Mouse (Mus musculus) olfactory bulb, adult 2 months (tissue): ENCODE measurements around the gene Vps13a.

Experiments used
- CTCF ChIP-seq: fragments of 200-500 bp; IDR thresholded peaks from 2 replicates; pipeline ENCODE4 v1.5.1; 2012; ENCODE audit warnings: low read depth, mild to moderate bottlenecking, low read length, moderate library complexity; ENCODE audit not compliant: insufficient read depth
- POLR2A ChIP-seq: fragments of 200-500 bp; IDR thresholded peaks from 2 replicates; pipeline ENCODE4 v1.6.1; 2012; ENCODE audit warnings: mild to moderate bottlenecking, low read depth, low read length, moderate library complexity; ENCODE audit not compliant: insufficient read depth

- TF ChIP-seq CTCF (no peak), POLR2A (no peak)
These were observed 182.0 kb downstream of the Vps13a start for GRCm38 (mm10) chr19:16598653-16599297.
